Mouse (Mus musculus): ENCODE measurements around the gene Kdelr2.

The Kdelr2 gene

DNA sequence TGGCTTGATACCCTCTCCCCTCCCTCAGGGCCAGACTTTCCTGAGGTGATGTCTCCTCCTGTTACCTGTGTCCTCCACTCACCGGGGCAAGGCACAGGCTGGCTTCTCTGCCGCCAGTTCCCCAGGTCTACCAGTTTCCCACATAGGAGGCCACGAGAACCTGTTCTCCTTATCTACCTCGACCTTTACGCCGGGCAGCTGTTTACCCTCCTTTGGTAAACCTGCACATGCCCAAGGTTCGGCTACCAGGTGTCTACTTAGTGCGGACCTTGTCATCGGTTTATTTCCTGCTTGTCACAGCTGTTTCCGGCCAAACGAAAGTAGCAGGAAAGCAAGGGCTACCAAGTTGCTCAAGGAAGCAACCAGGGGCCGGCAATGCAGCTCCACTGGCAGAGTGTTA is 3.1 kb upstream of the Kdelr2 start:
- ATAC-seq (ENCODE audit: insufficient number of reproducible peaks, low FRiP score, low TSS enrichment) = no peak

DNA sequence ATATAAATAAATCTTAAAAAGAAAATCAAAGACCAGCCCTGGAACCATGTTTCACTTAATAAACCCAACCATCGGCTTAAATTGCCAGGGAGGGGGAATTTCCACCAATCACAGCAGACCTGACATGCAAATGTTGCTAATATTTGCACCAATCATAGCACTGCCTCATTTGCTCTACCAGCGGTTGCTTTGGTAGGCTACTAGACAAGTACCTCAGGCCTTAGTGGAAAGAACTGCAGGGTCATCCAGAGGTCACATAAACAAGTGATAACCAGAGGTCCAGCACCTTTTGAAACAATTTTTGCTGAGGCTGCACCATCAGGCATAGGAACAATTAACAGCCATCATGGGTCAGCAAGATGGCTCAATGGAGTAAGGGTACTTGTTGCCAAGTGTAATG is 2.1 kb upstream of the Kdelr2 start:
- ATAC-seq (ENCODE audit: insufficient number of reproducible peaks, low FRiP score, low TSS enrichment) = no peak

DNA sequence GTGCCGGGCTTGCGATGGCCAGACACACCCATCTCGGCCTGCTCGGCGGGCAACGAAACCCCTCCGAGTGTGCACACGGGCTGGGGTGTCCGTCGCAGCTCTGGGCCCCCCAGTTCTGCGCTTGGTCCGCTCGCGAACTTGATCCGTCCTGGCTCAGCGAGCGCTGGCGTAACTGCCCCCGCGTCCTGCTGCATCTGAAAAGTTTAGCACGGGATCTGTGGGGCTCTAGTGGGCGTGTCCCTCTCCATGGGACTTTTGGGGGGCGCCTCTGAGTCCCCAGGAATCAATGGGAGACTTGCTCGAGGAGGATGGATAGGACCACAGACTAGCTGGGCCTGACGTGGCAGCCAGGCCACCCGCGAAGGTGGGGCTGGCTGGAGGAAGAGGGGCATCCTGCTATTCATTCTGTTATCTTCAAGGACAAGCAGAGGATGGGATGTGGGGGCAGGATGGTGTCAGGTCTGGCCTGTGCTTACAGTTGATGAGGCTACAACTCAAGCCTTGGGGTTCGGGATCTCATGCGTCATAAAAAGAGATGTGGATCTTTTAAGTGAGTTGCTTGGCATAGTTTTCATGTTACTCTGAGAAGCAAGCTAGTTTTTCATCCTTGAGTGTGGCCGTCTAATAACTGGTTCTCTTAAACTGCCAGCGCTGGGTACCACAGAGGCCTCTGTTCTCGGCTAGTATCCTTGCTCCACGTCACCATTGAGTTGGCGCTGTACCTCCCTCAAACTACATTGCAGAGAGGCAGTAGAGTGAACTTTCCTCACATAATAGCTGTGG is 701 bp downstream of the Kdelr2 start:
- ATAC-seq (ENCODE audit: insufficient number of reproducible peaks, low FRiP score, low TSS enrichment) = no peak; the same call in 1 of the 2 replicates

DNA sequence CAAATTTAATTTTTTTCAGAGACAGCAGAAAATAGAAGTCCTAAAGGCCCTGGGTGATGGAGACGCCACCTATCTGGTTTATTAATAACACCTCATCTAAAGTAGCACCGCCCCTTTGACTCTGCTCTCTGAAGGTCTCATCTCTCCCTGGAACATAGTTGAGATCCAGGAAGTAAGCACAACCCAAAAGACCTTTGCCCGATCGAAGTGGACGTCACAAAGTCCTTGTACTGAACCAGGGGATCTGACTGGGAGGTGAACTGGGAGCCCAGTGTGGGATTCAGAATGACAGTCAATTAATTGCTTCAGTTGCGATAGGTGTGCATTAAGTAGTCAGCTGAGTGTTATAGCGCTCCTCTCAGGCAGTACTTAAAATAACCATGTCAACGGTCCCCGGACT is 1.6 kb downstream of the Kdelr2 start:
- ATAC-seq (ENCODE audit: insufficient number of reproducible peaks, low FRiP score, low TSS enrichment) = no peak

DNA sequence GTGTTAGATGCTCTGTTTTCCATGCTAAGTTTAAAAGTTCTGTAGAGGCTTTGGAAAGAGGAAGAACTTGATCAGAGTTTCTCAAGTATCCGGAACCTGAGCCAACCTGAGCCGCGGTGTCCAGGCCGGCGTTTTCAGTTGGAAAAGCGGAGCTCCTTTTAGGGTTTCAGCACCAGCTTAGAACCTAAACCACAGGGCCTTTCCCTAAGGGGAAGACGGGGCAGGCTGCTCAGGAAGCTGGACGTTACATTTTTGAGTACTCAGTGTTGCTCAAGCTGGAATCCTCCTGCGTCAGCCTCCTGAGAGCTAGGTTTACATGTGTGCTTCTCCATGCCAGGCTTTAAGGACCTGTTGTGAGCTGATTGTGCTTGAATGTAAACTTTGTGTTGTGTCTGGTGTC is 2.9 kb downstream of the Kdelr2 start:
- no peak for ATAC-seq (ENCODE audit: insufficient number of reproducible peaks, low FRiP score, low TSS enrichment)

DNA sequence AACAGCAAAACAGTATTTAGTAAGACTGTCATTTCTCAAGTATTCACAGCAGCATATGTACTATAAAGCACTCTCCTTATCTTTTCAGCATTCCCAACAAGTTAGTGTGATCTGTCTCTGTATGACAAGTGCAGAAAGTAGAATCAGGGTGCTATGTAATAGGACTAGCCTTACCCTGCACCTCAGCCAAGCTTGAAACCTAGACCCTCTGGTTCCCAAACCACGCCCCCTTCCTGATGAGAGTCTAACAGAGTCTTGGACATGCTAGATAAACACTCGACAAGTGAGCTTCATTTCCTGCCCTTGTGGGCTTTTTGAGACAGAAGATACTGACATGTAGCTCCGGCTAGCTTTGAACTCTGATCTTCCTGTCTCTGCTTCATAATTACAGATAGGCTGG is 5.6 kb downstream of the Kdelr2 start:
- no peak for ATAC-seq (ENCODE audit: insufficient number of reproducible peaks, low FRiP score, low TSS enrichment)

DNA sequence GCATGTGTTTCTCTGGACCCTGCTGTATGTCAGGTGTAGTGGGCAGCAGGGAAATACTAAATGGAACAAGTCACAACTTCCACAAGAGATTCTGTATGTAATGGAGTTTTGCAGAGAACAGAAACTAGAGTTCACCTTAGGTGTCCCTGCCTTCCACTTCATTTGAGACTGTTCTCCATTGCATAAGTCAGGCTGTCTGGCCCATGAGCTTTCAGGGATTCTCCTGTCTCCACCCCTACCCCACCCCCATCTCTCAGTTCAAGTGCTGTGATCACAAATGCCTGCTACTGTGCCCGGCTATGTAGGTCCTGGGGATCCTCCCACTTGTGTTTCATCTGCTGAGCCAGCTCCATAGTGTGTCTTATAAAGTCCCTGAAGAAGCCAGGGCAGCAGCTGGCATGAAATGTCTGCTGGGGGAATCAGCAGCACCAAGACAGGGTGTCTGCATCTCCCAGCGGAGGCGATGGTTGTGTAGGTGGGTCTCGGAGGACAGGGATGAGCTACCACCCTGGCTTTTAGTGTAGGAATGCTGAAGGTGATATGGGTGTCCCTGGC is 7.3 kb downstream of the Kdelr2 start:
- no peak for ATAC-seq (ENCODE audit: insufficient number of reproducible peaks, low FRiP score, low TSS enrichment)

DNA sequence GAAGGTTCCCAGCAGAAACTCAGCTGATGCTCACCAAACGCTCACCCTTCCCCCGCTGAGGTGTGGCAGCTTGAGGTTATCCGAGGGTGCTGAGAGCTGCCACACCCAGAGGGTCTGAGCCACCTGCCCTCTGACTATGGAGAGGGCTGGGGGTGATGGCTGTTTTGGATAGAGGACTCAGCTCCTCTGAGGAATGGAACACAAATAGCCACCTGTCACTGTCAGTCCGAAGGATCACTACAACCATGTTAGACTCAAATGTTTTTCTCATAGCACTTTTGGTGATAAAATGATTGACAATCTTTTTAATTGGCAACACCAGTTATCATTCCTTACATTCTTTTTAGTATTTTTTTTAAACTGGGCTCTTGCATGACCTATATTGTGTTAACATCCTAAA is 17.8 kb downstream of the Kdelr2 start:
- ATAC-seq (ENCODE audit: insufficient number of reproducible peaks, low FRiP score, low TSS enrichment) = no peak

DNA sequence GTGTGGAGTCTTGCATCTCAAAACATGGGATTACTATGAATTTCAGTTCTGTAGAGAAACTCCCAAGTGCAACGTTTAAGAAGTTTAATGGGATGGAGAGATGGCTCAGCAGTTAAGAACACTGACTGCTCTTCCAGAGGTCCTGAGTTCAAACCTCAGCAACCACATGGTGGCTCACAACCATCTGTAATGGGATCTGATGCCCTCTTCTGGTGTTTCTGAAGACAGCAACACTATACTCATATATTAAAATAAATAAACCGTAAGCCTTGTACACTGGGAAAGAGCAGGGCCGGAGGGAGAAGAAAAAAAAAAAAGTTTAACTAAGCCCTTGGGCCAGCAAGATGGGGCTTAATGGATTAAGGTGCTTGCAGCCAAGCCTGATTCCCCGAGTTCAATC is 19.4 kb downstream of the Kdelr2 start:
- ATAC-seq (ENCODE audit: insufficient number of reproducible peaks, low FRiP score, low TSS enrichment) = no peak

DNA sequence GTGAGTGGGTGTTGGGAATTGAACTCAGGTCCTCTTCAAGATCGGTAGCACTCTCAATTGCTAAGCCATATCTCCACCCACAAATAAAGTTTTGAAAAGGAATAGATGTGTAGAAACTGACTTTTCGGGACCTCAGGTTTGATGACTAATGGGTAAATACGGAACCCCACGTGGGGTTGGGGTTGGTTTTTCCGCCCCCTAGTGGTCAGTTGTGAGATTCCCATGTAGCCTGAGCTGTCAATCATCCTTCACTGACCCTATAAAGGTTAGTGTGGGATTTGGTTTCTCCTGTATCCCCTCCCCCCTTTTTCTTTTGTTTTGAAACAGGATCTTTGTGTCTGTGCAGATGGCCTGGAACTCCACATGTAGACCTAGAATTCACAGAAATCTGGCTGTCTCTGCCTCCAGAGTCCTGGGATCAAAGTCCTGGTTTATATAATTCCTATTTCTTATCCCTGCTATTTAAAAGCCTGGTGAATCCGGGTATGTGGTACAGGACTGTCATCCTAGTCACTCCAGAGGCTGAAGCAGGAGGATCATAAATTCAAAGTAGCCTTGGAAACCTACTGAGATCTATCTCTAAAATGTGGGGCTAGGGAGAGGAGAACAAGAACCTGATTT is 20.4 kb downstream of the Kdelr2 start:
- no peak for ATAC-seq (ENCODE audit: insufficient number of reproducible peaks, low FRiP score, low TSS enrichment)

DNA sequence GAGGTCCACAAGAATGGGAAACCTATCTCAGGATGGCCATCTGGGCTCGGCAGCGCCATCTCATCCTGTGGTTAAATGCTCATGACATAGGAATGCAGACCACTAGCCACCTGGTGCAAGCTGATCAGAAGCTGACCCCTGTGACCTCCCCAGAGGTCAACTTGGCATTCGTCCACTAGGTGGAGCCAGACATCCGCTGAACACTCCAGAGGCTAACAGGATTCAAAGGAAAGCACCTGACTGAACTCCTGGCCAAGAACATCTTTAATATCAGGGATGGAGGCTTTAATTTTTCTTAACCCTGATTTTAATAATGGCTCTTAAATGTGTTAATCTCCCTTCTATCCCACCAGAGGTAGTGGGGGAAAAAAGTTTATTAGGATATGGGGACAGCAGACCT is 30.8 kb downstream of the Kdelr2 start:
- no peak for ATAC-seq (ENCODE audit: insufficient number of reproducible peaks, low FRiP score, low TSS enrichment)

DNA sequence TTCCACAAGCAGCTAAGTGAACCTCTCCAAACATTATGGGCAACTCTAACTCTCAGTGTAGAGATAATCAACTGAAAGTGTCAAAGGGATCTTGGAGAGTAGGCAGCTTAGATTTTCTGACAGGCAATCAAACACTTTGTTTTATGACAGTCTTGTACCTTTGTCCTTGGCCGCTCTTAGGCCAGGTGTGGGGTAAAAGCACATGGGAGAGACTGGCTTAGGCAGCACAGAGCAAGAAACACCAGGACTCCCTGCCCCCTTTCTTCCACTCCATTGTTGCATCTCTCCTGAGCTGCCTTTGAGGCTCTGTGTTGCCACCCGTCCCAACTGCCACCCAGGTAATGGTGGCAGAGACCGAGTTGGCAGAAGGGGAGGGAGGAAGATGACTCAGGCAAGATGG is 37.7 kb downstream of the Kdelr2 start:
- no peak for ATAC-seq (ENCODE audit: insufficient number of reproducible peaks, low FRiP score, low TSS enrichment)

DNA sequence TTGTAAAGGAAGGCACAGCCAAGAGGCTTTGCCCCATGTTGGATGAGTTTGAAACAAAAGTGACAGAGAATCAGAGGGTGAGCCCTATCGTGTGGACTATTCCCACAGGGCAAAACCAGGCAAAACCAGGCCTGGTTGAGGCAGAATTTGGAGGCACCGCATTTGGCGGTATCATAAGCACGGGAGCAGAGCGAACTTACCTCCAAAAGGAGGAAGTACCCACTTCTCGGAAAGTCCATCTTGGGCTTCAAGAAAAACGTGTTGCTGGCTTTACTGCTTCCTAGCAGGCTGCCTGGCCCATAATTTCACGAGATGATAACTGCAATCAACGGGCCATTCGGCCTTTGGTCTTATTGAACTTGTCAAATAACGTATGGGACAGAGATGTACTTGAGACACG is 38.1 kb downstream of the Kdelr2 start:
- no peak for ATAC-seq (ENCODE audit: insufficient number of reproducible peaks, low FRiP score, low TSS enrichment)

DNA sequence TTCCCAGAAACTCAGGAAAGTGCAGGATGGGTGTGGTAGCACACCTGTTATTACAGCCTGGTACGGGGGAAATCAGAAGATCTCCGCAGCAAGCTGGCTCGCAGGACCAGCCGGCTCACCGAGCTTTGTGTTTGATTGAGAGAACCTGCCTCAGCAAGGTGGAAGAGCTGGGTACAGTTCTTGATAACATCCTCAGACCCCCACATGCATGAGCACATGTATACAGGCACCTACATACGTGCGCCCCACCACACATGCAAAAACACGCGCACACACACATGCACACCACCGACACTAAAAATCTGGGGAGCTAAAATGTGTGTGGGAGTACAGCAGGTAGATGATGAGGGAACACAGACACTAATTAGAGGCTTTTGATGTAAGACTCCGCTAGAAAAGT is 60.0 kb downstream of the Kdelr2 start:
- no peak for ATAC-seq (ENCODE audit: insufficient number of reproducible peaks, low FRiP score, low TSS enrichment)

DNA sequence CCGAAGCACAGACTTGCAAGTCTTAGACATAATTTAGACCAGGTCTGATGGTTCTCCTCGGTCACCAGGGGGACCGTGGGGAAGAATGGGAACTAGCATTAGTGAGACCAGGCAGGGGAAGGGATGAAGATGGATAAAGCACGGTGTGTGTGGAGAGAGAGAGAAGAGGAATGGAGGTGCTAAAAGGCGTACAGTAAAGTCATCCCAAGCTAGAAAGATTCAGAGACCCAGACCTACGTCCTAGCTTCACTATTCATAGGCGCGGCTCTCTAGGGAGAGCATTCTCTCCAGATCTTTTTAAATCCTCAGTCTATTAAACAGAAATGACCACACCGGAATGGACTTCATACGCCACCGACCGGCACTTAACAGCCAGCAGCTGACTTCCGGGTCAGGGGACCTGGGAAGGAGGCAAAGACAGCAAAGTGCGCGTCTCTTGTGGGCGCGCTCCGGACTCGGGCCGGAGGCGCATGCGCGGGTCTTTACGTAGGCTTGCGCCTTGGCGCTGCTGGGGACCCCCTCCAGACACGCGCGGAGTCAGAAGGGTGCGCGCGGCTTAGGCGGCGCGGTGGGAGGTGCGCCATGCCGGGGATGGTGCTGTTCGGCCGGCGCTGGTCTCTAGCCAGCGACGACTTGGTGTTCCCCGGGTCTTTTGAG is 60.6 kb downstream of the Kdelr2 start, which contains the start of gene Daglb:
Gene Daglb (plus strand): TSS at position 485 of the 657 bp plus-strand sequence.
- peak; percentile 90 for ATAC-seq (ENCODE audit: insufficient number of reproducible peaks, low FRiP score, low TSS enrichment)

DNA sequence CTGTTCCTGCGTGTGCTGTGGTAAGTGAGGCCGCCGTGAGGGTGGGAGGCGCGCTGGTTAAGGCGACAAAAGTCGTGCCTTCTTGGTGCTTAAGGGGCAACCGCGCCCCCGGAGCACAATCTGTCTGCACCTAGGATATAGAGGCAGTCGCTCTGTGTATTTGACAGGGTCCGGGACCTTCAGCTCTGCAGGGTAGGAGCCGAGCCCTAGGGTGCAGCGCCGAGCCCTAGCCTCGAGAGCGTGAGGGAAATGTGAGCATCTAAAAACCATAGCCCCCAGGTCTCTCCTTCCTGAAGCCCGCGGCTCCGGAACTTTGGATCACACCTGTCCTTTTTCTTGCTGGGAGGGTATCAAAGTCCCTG is 61.1 kb downstream of the Kdelr2 start:
- peak; percentile 61; the same call in 1 of the 2 replicates for ATAC-seq (ENCODE audit: insufficient number of reproducible peaks, low FRiP score, low TSS enrichment)

DNA sequence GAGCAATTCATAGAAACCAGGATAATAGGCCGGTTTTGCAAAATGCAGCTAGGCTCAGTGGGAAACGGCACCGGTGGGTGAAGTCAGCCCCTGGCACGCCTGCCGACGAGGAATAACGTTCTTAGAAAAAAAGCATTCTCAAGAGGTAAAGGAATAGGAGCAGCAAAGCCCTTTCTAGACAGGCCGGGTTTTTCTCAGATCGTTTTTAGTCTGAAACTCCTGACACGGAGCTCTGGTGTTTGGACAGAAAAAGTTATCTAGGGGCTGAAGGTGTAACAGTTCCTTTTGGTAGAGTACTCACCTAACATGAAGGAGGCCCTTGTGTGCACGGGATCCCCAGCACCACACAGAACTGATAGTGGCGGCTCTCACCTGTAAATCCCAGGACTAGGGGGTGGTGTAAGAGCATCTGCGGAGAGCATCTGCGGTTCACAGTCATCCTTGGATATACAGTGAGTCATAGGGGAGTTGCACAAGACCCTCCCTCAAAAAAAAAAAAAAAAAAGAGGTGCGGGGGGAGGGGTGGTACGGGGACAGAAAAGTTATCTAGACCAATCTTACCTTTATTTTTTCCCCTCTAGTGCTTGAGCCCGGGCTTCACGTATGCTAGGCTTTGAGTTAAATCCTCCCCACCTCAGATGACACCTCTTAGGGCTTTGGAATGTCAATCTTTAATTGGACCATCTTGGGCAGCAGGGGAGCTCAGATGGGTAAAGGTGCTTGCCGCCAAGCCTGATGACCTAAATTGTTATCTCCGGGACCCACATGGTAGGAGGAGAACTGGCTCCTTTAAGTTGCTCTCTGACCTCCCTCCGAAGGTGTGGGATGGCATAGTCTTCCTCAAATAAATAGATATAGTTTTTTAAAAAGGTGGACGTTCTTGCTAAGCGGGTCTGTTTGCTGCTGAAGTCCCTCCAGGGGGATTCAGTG is 61.8 kb downstream of the Kdelr2 start:
- ATAC-seq (ENCODE audit: insufficient number of reproducible peaks, low FRiP score, low TSS enrichment) = no peak

DNA sequence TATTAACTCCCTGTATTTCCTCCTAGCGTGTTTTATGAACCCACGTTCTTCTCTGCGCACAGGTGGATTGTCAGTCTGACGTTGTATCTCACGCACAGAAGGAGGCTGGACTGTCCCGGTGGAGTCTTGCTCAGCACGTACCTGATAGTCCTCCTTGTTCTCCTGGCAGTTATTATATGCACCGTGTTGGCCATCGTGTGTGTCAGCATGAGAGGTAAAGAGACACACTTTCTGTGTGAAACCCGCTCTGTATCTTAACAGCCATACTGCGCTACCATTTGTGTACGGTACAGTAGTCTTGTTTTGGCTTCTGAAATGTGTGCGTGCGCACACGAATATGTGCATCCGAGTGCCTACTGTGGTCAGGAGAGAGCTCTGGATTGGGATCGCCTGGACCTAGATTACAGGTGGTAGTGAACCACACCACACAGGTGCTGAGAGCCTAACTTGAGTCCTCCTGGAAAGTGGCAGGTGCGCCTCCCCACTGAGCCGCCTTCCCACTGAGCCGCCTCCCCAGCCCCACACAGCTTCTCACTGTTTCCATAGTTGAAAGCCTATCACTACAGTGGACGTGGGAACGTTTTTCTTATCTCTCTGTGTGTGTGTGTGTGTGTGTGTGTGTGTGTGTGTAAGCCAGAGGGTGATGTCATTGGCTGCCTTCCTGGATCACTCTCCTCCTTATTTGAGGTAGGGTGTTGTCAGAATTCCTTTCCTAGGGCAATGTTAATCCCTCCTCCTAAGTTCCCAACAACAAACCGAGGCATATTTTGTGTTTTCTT is 63.4 kb downstream of the Kdelr2 start:
- no peak for ATAC-seq (ENCODE audit: insufficient number of reproducible peaks, low FRiP score, low TSS enrichment)

DNA sequence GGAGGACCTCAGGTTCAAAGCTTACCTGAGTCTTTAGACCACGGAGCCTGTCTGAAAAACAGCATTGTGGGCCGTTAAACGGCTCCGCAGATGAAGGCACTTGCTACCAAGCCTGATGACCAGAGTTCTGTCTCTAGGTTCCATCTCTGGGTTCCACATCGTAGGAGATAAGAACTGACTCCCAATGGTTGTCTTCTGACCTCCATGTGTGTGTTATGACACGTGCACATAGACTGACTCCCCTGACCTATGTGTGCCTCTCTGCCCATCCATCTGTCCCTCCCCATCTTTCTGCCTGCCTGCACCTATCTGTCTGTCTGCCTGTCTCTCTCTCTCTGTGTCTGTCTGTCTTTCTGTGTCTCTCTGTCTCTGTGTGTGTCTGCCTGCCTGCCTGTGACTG is 64.3 kb downstream of the Kdelr2 start:
- ATAC-seq (ENCODE audit: insufficient number of reproducible peaks, low FRiP score, low TSS enrichment) = no peak

DNA sequence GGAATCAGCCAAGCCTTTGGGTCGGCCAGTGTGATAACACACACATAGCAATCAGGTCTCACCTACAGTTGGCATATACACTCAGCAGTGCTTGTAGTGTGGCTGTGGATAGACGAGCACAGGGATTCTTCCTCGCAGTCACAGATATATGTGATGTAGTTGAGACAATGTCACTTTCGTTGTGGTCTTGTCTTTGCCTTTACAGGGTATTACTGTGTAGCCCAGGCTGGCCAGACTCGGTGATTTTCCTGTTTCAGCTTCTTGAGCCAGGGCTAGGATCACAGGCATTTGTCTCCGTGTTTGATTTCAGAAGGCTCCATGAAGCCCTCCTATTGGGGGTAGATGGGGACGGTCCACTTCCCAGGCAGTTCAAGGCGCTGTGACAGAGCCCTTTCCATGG is 66.0 kb downstream of the Kdelr2 start:
- no peak for ATAC-seq (ENCODE audit: insufficient number of reproducible peaks, low FRiP score, low TSS enrichment)
